Mouse (Mus musculus) neural tube, embryonic 14.5 days (tissue): ENCODE measurements at regions not wholly inside any gene's neighbourhood (a gene's known extent, or its start where the extent isn't known, plus 50 kb on each side); places are given as distances from the start of the nearest gene placed in this dataset.

Source experiments
- ATAC-seq: fragments of 200-750 bp; cut with Nextera tagmentation; 2 replicates; pipeline ENCODE4 v1.8.0; 2017; ENCODE audit warnings: low read depth, mild to moderate bottlenecking, moderate TSS enrichment, moderate library complexity
- H3K27ac ChIP-seq: fragments of 300-500 bp; sonication (generic); 2 replicates; pipeline ENCODE4 v1.5.1; 2014; ENCODE audit warnings: low read depth, mild to moderate bottlenecking, control low read depth, low read length, moderate library complexity, mixed read lengths
- H3K27me3 ChIP-seq: fragments of 300-500 bp; sonication (generic); 2 replicates; pipeline ENCODE4 v1.6.1; 2014; ENCODE audit warnings: low read length; ENCODE audit not compliant: control insufficient read depth, insufficient read depth
- H3K36me3 ChIP-seq: fragments of 300-500 bp; sonication (generic); 2 replicates; pipeline ENCODE4 v1.6.1; 2014; ENCODE audit warnings: low read length, mixed read lengths; ENCODE audit not compliant: control insufficient read depth, insufficient read depth
- H3K4me1 ChIP-seq: fragments of 300-500 bp; sonication (generic); 2 replicates; pipeline ENCODE4 v1.6.1; 2014; ENCODE audit warnings: low read length; ENCODE audit not compliant: control insufficient read depth, insufficient read depth
- H3K4me2 ChIP-seq: fragments of 300-500 bp; sonication (generic); 2 replicates; pipeline ENCODE4 v1.6.1; 2014; ENCODE audit warnings: mild to moderate bottlenecking, low read depth, low read length, control low read depth
- H3K4me3 ChIP-seq: fragments of 300-500 bp; sonication (generic); 2 replicates; pipeline ENCODE4 v1.5.1; 2014; ENCODE audit warnings: low read depth, low read length, control low read depth, mixed read lengths
- H3K9ac ChIP-seq: fragments of 300-500 bp; sonication (generic); replicated peaks from 2 replicates; pipeline ENCODE4 v1.6.1; 2014; ENCODE audit warnings: low read depth, mild to moderate bottlenecking, control low read depth, low read length, mixed read lengths
- H3K9me3 ChIP-seq: fragments of 300-500 bp; sonication (generic); 2 replicates; pipeline ENCODE4 v1.6.1; 2016; ENCODE audit warnings: low read length; ENCODE audit not compliant: control insufficient read depth
- WGBS: fragments of 180-500 bp; shearing (Covaris S2); extraction: QIAGEN DNeasy Blood & Tissue Kit; methylation state at CpG from one replicate; pipeline ENCODE4 v1.1.7; 2014; 5-methylcytosine and 5-hydroxymethylcytosine counted together

GRCm38 (mm10) chr6:93130946-93131685 lies 187.8 kb upstream of the Adamts9 start:
- H3K4me1 ChIP-seq, result no peaks in the 10 kb centered on the region
- H3K27me3 ChIP-seq, result no peaks in the 10 kb centered on the region
- no peaks in the 10 kb centered on the region for H3K9me3 ChIP-seq
- H3K4me2 ChIP-seq, result no peak overlapping the region
- 41% methylated on average over 4 of the region's 4 CpGs for WGBS
- H3K4me3 ChIP-seq, result no peak overlapping the region
- ATAC-seq, result no peak
- no peak overlapping the region for H3K9ac ChIP-seq
- H3K36me3 ChIP-seq, result no peaks in the 10 kb centered on the region
- no peak overlapping the region for H3K27ac ChIP-seq

- no peak for ATAC-seq
- Histone ChIP-seq H3K9ac (no peak overlapping the region), H3K27ac (no peak overlapping the region), H3K4me2 (no peak overlapping the region), H3K4me1 (no peaks in the 10 kb centered on the region), H3K9me3 (no peaks in the 10 kb centered on the region), H3K36me3 (no peaks in the 10 kb centered on the region), H3K4me3 (no peak overlapping the region), H3K27me3 (no peaks in the 10 kb centered on the region)
- 66% methylated on average over 12 of the region's 12 CpGs for WGBS
Measured at GRCm38 (mm10) chr6:93119482-93119881, 176.2 kb upstream of the Adamts9 start.

- Histone ChIP-seq H3K4me3 (no peak overlapping the region), H3K36me3 (no peaks in the 10 kb centered on the region), H3K27me3 (no peaks in the 10 kb centered on the region), H3K4me2 (no peak overlapping the region), H3K4me1 (no peaks in the 10 kb centered on the region), H3K9me3 (no peaks in the 10 kb centered on the region), H3K9ac (no peak overlapping the region), H3K27ac (no peak overlapping the region)
- WGBS, result 94% methylated on average over 3 of the region's 3 CpGs
- no peak for ATAC-seq
Measured at GRCm38 (mm10) chr6:93113361-93113760, 170.1 kb upstream of the Adamts9 start.

GRCm38 (mm10) chr6:93094730-93095360 lies 151.6 kb upstream of the Adamts9 start:
- no peaks in the 10 kb centered on the region for H3K27me3 ChIP-seq
- H3K9me3 ChIP-seq, result no peaks in the 10 kb centered on the region
- H3K4me2 ChIP-seq, result no peak overlapping the region
- no peak for ATAC-seq
- H3K4me1 ChIP-seq, result no peaks in the 10 kb centered on the region
- no peak overlapping the region for H3K9ac ChIP-seq
- no peak overlapping the region for H3K27ac ChIP-seq
- no peak overlapping the region for H3K4me3 ChIP-seq
- WGBS, result 53% methylated on average over 5 of the region's 5 CpGs
- H3K36me3 ChIP-seq, result no peaks in the 10 kb centered on the region

- 82% methylated on average over 2 of the region's 2 CpGs for WGBS
- H3K4me2 ChIP-seq, result no peak overlapping the region
- no peaks in the 10 kb centered on the region for H3K27me3 ChIP-seq
- no peak overlapping the region for H3K27ac ChIP-seq
- H3K4me3 ChIP-seq, result no peak overlapping the region
- H3K9me3 ChIP-seq, result no peaks in the 10 kb centered on the region
- H3K4me1 ChIP-seq, result no peaks in the 10 kb centered on the region
- ATAC-seq, result no peak
- no peak overlapping the region for H3K9ac ChIP-seq
- no peaks in the 10 kb centered on the region for H3K36me3 ChIP-seq
Measured at GRCm38 (mm10) chr6:93093770-93094169, 150.5 kb upstream of the Adamts9 start.

GRCm38 (mm10) chr6:93087329-93087728 lies 144.0 kb upstream of the Adamts9 start:
- Histone ChIP-seq H3K4me1 (no peaks in the 10 kb centered on the region), H3K4me3 (no peak overlapping the region), H3K4me2 (no peak overlapping the region), H3K27ac (no peak overlapping the region), H3K36me3 (no peaks in the 10 kb centered on the region), H3K27me3 (no peaks in the 10 kb centered on the region), H3K9ac (no peak overlapping the region), H3K9me3 (no peaks in the 10 kb centered on the region)
- ATAC-seq, result no peak
- 85% methylated on average over 2 of the region's 2 CpGs for WGBS

GRCm38 (mm10) chr6:93084286-93084685 lies 141.0 kb upstream of the Adamts9 start:
- Histone ChIP-seq H3K27ac (no peak overlapping the region), H3K9ac (no peak overlapping the region), H3K4me3 (no peak overlapping the region), H3K4me1 (no peaks in the 10 kb centered on the region), H3K36me3 (no peaks in the 10 kb centered on the region), H3K27me3 (no peaks in the 10 kb centered on the region), H3K9me3 (no peaks in the 10 kb centered on the region), H3K4me2 (no peak overlapping the region)
- no peak for ATAC-seq
- WGBS, result 90% methylated on average over 1 of the region's 1 CpGs

- no peak for ATAC-seq
- Histone ChIP-seq H3K27me3 (no peaks in the 10 kb centered on the region), H3K36me3 (no peaks in the 10 kb centered on the region), H3K4me2 (no peak overlapping the region), H3K4me1 (no peaks in the 10 kb centered on the region), H3K4me3 (no peak overlapping the region), H3K9ac (no peak overlapping the region), H3K9me3 (no peaks in the 10 kb centered on the region), H3K27ac (no peak overlapping the region)
- 88% methylated on average over 6 of the region's 6 CpGs for WGBS
Measured at GRCm38 (mm10) chr6:93083716-93084115, 140.4 kb upstream of the Adamts9 start.

- Histone ChIP-seq H3K36me3 (no peaks in the 10 kb centered on the region), H3K4me3 (no peak overlapping the region), H3K4me1 (no peaks in the 10 kb centered on the region), H3K9ac (no peak overlapping the region), H3K27ac (no peak overlapping the region), H3K4me2 (no peak overlapping the region), H3K27me3 (no peaks in the 10 kb centered on the region), H3K9me3 (no peaks in the 10 kb centered on the region)
- no peak for ATAC-seq
- 85% methylated on average over 4 of the region's 4 CpGs for WGBS
Measured at GRCm38 (mm10) chr6:93082205-93082604, 138.9 kb upstream of the Adamts9 start.
